Mouse (Mus musculus) limb, embryonic 12.5 days (tissue): ENCODE results near the gene Gcgr. TPM values are rescaled to one million over a fixed set of nuclear protein-coding genes. Genes with fewer than 3 reads are reported as not detected.

Experiments
- ATAC-seq: fragments of 200-750 bp; cut with Nextera tagmentation; 2 replicates; pipeline ENCODE4 v1.8.0; 2017; ENCODE audit warnings: low read depth, moderate TSS enrichment; ENCODE audit not compliant: insufficient number of reproducible peaks, insufficient read depth, low FRiP score, low TSS enrichment
- H3K27ac ChIP-seq: fragments of 300-500 bp; sonication (generic); 2 replicates; pipeline ENCODE4 v1.5.1; 2016; ENCODE audit warnings: mild to moderate bottlenecking, moderate library complexity
- H3K27me3 ChIP-seq: fragments of 300-500 bp; sonication (generic); 2 replicates; pipeline ENCODE4 v1.6.1; 2016; ENCODE audit warnings: mild to moderate bottlenecking, moderate library complexity
- H3K36me3 ChIP-seq: fragments of 300-500 bp; sonication (generic); 2 replicates; pipeline ENCODE4 v1.6.1; 2016; ENCODE audit warnings: mild to moderate bottlenecking, moderate library complexity
- H3K4me1 ChIP-seq: fragments of 300-500 bp; sonication (generic); replicated peaks from 2 replicates; pipeline ENCODE4 v1.6.1; 2016
- H3K4me2 ChIP-seq: fragments of 300-500 bp; sonication (generic); 2 replicates; pipeline ENCODE4 v1.6.1; 2016; ENCODE audit warnings: mild to moderate bottlenecking, moderate library complexity
- H3K4me3 ChIP-seq: fragments of 300-500 bp; sonication (generic); replicated peaks from 2 replicates; pipeline ENCODE4 v1.5.1; 2016; ENCODE audit warnings: mild to moderate bottlenecking
- H3K9ac ChIP-seq: fragments of 300-500 bp; sonication (generic); replicated peaks from 2 replicates; pipeline ENCODE4 v1.6.1; 2016; ENCODE audit warnings: mild to moderate bottlenecking, moderate library complexity
- H3K9me3 ChIP-seq: fragments of 300-500 bp; sonication (generic); 2 replicates; pipeline ENCODE4 v1.6.1; 2016; ENCODE audit warnings: mild to moderate bottlenecking, moderate library complexity
- WGBS: fragments of 180-500 bp; shearing (Covaris S2); methylation state at CpG from one replicate; pipeline ENCODE4 v1.1.7; 2016; 5-methylcytosine and 5-hydroxymethylcytosine counted together
- polyA plus RNA-seq: library from polyadenylated mRNA; unstranded; fragments of >200 nt; fragmentation: Nextera tagmentation; extraction: Ambion mirVana; gene quantifications from 2 replicates; pipeline ENCODE4 v1.2.1, GENCODE M21; 2016

The Gcgr gene
- 3.8 and 4.0 TPM in 2 replicates for polyA plus RNA-seq

- H3K4me1 ChIP-seq, result peaks cover 19% of the 10 kb centered on the region
- no peaks in the 10 kb centered on the region for H3K36me3 ChIP-seq
- WGBS, result 7% methylated on average over 59 of the region's 62 CpGs
- no peaks in the 10 kb centered on the region for H3K9me3 ChIP-seq
- H3K4me2 ChIP-seq, result peak within 1 kb of the TSS; percentile 89
- H3K27ac ChIP-seq, result no peak within 1 kb of the TSS
- H3K27me3 ChIP-seq, result peaks cover 79% of the 10 kb centered on the region
- peak within 1 kb of the TSS; percentile 51 for H3K4me3 ChIP-seq
- no peak; the same call in 1 of the 2 replicates for ATAC-seq
- peak within 1 kb of the TSS; percentile 54 for H3K9ac ChIP-seq
Observed at GRCm38 (mm10) chr11:120530085-120530964, at the start of gene Gcgr. Gcgr (plus strand) TSS chr11:120530699.

DNA sequence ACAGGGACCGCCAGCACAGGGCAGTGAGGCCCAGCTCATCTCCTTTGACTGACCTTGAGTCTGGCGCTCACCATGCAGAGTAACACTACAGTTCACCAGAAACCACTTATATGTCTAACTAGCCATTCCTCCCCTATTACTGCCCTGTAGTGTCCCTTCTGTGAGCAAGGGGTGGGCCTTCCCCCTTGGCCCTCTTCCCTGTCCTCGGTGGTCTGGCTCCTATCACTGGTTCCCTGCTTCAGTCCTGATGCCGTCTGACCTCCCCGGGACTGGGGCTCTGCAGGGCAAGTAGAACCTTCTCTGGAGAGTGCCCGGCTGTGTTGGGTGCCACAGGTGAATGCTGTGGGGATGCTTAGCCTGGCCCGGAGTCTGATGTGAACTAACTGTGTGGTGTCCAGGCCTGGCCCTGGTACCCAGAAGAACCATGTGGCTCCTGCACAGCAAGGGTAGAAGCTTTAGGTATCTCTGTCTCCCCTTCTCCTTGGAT lies 47.0 kb upstream of the Gcgr start:
- Histone ChIP-seq H3K27ac (peak overlapping the region; percentile 91), H3K4me2 (peak overlapping the region; percentile 87), H3K9ac (peak overlapping the region; percentile 89), H3K9me3 (no peaks in the 10 kb centered on the region), H3K4me3 (peak overlapping the region; percentile 96), H3K36me3 (peaks cover 83% of the 10 kb centered on the region), H3K4me1 (peaks cover 18% of the 10 kb centered on the region), H3K27me3 (no peaks in the 10 kb centered on the region)
- WGBS, result 82% methylated on average over 7 of the region's 7 CpGs
- no peak for ATAC-seq

- under 1% methylated on average over 60 of the region's 60 CpGs for WGBS
- peaks cover 81% of the 10 kb centered on the region for H3K36me3 ChIP-seq
- H3K27ac ChIP-seq, result peak within 1 kb of the TSS; percentile 91
- H3K4me1 ChIP-seq, result peaks cover 22% of the 10 kb centered on the region
- no peaks in the 10 kb centered on the region for H3K27me3 ChIP-seq
- H3K9ac ChIP-seq, result peak within 1 kb of the TSS; percentile 89
- peak; percentile 88 for ATAC-seq
- peak within 1 kb of the TSS; percentile 96 for H3K4me3 ChIP-seq
- H3K4me2 ChIP-seq, result peak within 1 kb of the TSS; percentile 87
- no peaks in the 10 kb centered on the region for H3K9me3 ChIP-seq
Observed at GRCm38 (mm10) chr11:120484265-120484981, 46.1 kb upstream of the Gcgr start, which contains the start of gene Mrpl12. Mrpl12 (plus strand) TSS chr11:120484613.

DNA sequence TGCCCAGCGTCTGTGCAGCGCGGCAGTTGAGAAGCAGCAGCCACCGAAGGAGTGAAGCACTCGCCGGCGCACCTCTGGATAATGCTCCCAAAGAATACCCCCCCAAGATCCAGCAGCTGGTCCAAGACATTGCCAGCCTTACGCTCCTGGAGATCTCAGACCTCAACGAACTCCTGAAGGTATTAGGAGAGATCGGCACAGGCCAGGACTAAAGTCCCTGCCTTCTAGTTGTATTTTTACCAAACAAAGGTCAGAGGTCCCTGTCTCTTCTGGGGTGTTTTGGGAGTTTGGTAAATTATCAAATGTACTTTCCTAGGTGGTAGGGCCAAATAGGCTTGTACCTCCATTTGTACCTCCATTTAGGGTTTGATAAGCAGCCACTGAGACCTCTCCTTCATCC lies 45.2 kb upstream of the Gcgr start:
- 0 out of 2 replicates have a peak overlapping the region, but pooled peaks have one; percentile 91 for H3K27ac ChIP-seq
- H3K36me3 ChIP-seq, result peaks cover 78% of the 10 kb centered on the region
- H3K4me1 ChIP-seq, result peaks cover 30% of the 10 kb centered on the region
- H3K4me3 ChIP-seq, result peak overlapping the region; percentile 96
- H3K27me3 ChIP-seq, result no peaks in the 10 kb centered on the region
- ATAC-seq, result no peak
- peak overlapping the region; percentile 87 for H3K4me2 ChIP-seq
- WGBS, result 9% methylated on average over 10 of the region's 10 CpGs
- H3K9me3 ChIP-seq, result no peaks in the 10 kb centered on the region
- peak overlapping the region; percentile 89 for H3K9ac ChIP-seq

DNA sequence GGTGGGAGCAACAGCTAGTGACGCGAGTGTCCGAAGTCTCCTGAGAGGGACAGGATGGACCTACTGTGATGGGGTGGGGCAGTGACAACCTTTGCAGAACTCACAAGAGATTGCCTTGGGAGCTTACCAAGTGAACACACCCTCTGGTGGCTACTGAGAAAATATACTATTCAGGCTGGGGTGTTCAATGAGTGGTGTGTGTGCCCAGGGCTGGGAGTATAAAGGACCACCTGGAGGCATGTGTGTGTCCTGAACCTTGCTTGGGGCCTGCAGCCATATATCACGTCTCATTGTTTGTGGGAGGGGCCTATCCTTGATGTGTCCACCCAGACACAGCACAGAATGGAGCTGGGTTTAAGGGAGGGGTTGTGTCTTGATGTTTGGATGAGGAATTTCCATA lies 42.0 kb upstream of the Gcgr start:
- no peak for ATAC-seq
- no peak overlapping the region for H3K4me3 ChIP-seq

DNA sequence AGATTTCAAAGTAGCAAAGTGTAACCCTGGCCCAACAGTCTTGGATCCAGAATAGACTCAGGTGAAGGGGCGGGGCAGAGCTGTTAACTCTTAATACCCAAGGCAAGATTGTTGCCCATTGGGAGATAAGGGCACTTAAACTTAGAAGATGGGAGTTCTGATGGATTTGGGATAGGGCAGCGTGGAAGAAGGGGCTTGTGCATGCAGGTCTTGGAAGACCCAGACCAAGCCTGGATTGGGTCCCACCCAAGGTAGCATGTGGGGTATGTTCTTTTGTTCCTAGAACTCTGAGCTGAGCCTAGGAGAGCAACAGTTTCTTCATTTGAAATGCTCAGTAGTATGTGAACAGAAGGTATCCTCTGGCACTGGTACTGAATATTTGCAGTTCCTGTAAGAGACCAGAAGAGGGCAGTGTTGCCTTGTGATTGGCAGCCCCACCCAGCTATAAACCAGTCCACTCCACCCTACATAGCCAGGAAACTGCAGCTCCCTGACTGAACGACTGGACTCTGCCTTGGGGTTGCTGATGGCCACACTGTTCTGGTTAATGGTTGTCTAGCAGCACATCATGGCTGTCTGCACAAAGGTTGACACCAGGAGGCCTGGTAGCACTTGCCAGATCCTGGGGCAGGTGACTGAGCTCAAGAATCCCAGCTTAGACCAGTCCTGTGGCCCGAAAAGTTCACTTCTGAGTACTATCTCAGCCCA lies 41.3 kb upstream of the Gcgr start:
- peaks cover 52% of the 10 kb centered on the region for H3K4me1 ChIP-seq
- peak overlapping the region; percentile 27; the same call in 1 of the 2 replicates for H3K9ac ChIP-seq
- H3K4me2 ChIP-seq, result no peak overlapping the region
- H3K9me3 ChIP-seq, result no peaks in the 10 kb centered on the region
- 63% methylated on average over 4 of the region's 4 CpGs for WGBS
- H3K36me3 ChIP-seq, result peaks cover 47% of the 10 kb centered on the region
- no peak overlapping the region for H3K4me3 ChIP-seq
- H3K27me3 ChIP-seq, result no peaks in the 10 kb centered on the region
- no peak; the same call in 1 of the 2 replicates for ATAC-seq
- 0 out of 2 replicates have a peak overlapping the region, but pooled peaks have one; percentile 41 for H3K27ac ChIP-seq

More for the DNA sequence above, 42.0 kb upstream of the Gcgr start:
- Histone ChIP-seq H3K4me1 (peaks cover 54% of the 10 kb centered on the region), H3K27ac (no peak overlapping the region), H3K9ac (no peak overlapping the region), H3K9me3 (no peaks in the 10 kb centered on the region), H3K36me3 (peaks cover 46% of the 10 kb centered on the region), H3K27me3 (no peaks in the 10 kb centered on the region), H3K4me2 (no peak overlapping the region)
- WGBS, result 80% methylated on average over 4 of the region's 4 CpGs

DNA sequence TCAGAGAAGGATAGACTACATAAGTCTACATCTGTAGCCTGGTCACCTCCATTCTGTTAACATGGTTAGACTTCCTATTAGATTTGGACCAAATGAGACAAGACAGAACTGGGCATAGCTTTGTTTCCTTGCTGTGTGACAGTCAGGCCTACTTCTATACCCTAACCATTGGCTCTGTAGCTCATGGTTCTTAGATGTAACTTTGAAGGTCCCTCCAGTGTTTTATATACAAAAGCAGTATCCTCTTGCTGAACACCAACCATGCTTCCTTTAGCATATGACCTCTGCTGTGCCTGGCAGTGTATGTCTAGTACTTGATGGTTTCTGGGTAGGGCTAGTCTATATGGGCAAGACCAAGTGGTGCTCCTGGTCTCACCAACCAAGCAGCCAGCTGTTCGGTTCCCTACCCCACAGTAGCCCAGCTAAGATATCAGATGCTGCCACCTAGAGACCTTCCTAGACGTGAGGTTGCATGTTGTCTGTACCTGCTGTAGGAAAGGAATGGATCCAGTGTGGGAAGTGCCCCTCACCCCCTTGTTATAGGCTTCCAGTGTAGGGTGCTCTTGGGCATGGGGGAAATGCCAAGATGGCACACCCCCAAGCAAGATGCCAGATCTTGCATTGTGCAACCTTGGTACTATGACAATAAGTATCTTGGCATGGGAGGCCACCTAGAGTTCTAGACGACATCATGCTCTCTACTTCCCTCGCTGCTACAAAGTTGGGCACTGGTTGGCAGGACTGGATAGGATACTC lies 40.0 kb upstream of the Gcgr start:
- H3K27ac ChIP-seq, result peak overlapping the region; percentile 89; the same call in 1 of the 2 replicates
- 40% methylated on average over 4 of the region's 4 CpGs for WGBS

GRCm38 (mm10) chr11:120491317-120492023 lies 39.0 kb upstream of the Gcgr start, which contains the start of gene Slc25a10:
Slc25a10 (plus strand) TSS chr11:120491840.
- H3K4me3 ChIP-seq, result peak within 1 kb of the TSS; percentile 97
- peaks cover 58% of the 10 kb centered on the region for H3K36me3 ChIP-seq
- peak within 1 kb of the TSS; percentile 89 for H3K27ac ChIP-seq
- H3K9me3 ChIP-seq, result no peaks in the 10 kb centered on the region
- peak within 1 kb of the TSS; percentile 96 for H3K4me2 ChIP-seq
- no peaks in the 10 kb centered on the region for H3K27me3 ChIP-seq
- peak within 1 kb of the TSS; percentile 90 for H3K9ac ChIP-seq
- 0% methylated on average over 35 of the region's 35 CpGs for WGBS
- peaks cover 42% of the 10 kb centered on the region for H3K4me1 ChIP-seq
- ATAC-seq, result peak; percentile 74

More for the DNA sequence above, 40.0 kb upstream of the Gcgr start:
- H3K9me3 ChIP-seq, result no peaks in the 10 kb centered on the region
- H3K36me3 ChIP-seq, result peaks cover 58% of the 10 kb centered on the region
- ATAC-seq, result no peak
- no peak overlapping the region; the same call in 1 of the 2 replicates for H3K9ac ChIP-seq
- H3K4me1 ChIP-seq, result peaks cover 48% of the 10 kb centered on the region
- 0 out of 2 replicates have a peak overlapping the region, but pooled peaks have one; percentile 1 for H3K4me3 ChIP-seq
- peak overlapping the region; percentile 96 for H3K4me2 ChIP-seq
- H3K27me3 ChIP-seq, result no peaks in the 10 kb centered on the region

GRCm38 (mm10) chr11:120492024-120492877 lies 38.2 kb upstream of the Gcgr start:
- under 1% methylated on average over 48 of the region's 48 CpGs for WGBS
- H3K36me3 ChIP-seq, result peaks cover 58% of the 10 kb centered on the region
- peak overlapping the region; percentile 96 for H3K4me2 ChIP-seq
- H3K4me1 ChIP-seq, result peaks cover 42% of the 10 kb centered on the region
- no peaks in the 10 kb centered on the region for H3K27me3 ChIP-seq
- peak overlapping the region; percentile 97 for H3K4me3 ChIP-seq
- peak overlapping the region; percentile 90 for H3K9ac ChIP-seq
- no peaks in the 10 kb centered on the region for H3K9me3 ChIP-seq
- ATAC-seq, result peak; percentile 40
- H3K27ac ChIP-seq, result peak overlapping the region; percentile 89
